Mouse (Mus musculus): ENCODE data around the gene Scml4. TPM values are rescaled to one million over a fixed set of nuclear protein-coding genes. Genes with fewer than 3 reads are reported as not detected.

Scml4 gene
- polyA plus RNA-seq, 1 experiment from 2014 or later: 3.7 TPM

DNA sequence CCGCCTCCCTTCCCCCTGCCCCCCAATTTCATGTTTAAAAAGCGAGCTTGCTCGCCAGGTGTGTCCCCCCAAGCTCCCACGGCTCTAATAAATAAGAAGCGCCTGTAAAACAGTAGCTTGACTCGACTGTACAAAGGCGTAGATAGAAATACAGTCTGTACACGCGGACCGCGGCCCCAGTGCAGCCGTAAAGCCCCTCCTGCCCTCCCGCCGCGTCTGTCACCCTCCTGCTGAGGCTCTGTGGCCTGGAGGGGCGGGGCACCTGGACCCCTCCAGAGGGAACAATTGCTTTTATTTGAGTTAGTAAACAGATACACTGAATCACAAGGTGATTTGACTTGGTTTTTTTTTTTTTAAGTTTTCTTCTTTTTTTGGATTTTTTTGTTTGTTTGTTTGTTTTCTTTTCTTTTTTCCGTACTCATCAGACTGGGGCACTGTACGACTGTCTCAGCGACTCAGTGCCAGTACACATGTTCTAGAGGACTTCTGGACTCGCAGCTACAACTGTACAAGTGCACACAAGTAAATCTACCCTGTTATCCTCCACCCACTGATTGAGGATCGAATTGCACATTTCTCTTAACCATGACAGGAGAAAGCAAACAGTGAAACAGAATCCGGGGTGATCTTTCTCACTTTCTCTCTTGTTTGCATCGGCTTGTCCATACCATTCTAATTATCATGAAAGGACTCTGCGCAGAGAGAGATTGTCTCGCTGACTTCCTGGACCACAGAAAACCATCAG, 142.7 kb downstream of the Scml4 start:
- no peak for DNase-seq (ENCODE audit: low spot score)
- H3K27ac ChIP-seq (ENCODE audit: low read depth, low read length): no peak overlapping the region
- 5% methylated on average over 25 of the region's 25 CpGs for WGBS
- H3K4me2 ChIP-seq (ENCODE audit: low read depth): peak overlapping the region; percentile 37
- no peak overlapping the region for H3K9ac ChIP-seq (ENCODE audit: low read length)
- no peak for ATAC-seq (ENCODE audit: insufficient read depth, low FRiP score, low TSS enrichment)
- H3K27me3 ChIP-seq (ENCODE audit: control insufficient read depth, insufficient read depth, low read length): no peaks in the 10 kb centered on the region
- H3K36me3 ChIP-seq (ENCODE audit: control insufficient read depth, insufficient read depth, low read length): no peaks in the 10 kb centered on the region
- no peaks in the 10 kb centered on the region for H3K9me3 ChIP-seq (ENCODE audit: control insufficient read depth, low read length)
- H3K4me3 ChIP-seq (ENCODE audit: low read depth, low read length): peak overlapping the region; percentile 4; the same call in 1 of the 2 replicates
- peaks cover 5% of the 10 kb centered on the region; the same call in 1 of the 2 replicates for H3K4me1 ChIP-seq (ENCODE audit: control insufficient read depth, insufficient read depth, low read length)

DNA sequence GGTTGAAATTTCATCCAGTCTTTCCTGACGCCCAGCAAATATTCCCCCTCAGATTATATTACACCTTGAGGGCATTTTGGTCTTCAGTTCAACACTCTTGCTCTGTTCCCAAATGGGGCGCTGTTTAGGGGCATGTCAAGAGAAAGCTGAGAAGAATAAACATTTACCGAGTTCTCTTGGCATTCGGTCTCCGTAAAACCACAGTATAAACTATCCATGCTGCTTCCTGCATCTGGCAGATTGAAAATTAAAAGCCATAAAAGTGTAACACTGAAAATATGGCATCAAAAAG, 143.2 kb downstream of the Scml4 start:
- H3K27me3 ChIP-seq (ENCODE audit: control insufficient read depth, insufficient read depth, low read length): no peaks in the 10 kb centered on the region
- H3K4me1 ChIP-seq (ENCODE audit: control insufficient read depth, insufficient read depth, low read length): peaks cover 5% of the 10 kb centered on the region; the same call in 1 of the 2 replicates
- H3K9me3 ChIP-seq (ENCODE audit: control insufficient read depth, low read length): no peaks in the 10 kb centered on the region
- H3K4me3 ChIP-seq (ENCODE audit: low read depth, low read length): no peak overlapping the region
- DNase-seq (ENCODE audit: low spot score) (no peak), ATAC-seq (ENCODE audit: insufficient read depth, low FRiP score, low TSS enrichment) (no peak)
- H3K36me3 ChIP-seq (ENCODE audit: control insufficient read depth, insufficient read depth, low read length): no peaks in the 10 kb centered on the region
- H3K27ac ChIP-seq (ENCODE audit: low read depth, low read length): no peak overlapping the region
- H3K4me2 ChIP-seq (ENCODE audit: low read depth): no peak overlapping the region
- WGBS: 37% methylated on average over 5 of the region's 5 CpGs
- H3K9ac ChIP-seq (ENCODE audit: low read length): no peak overlapping the region

DNA sequence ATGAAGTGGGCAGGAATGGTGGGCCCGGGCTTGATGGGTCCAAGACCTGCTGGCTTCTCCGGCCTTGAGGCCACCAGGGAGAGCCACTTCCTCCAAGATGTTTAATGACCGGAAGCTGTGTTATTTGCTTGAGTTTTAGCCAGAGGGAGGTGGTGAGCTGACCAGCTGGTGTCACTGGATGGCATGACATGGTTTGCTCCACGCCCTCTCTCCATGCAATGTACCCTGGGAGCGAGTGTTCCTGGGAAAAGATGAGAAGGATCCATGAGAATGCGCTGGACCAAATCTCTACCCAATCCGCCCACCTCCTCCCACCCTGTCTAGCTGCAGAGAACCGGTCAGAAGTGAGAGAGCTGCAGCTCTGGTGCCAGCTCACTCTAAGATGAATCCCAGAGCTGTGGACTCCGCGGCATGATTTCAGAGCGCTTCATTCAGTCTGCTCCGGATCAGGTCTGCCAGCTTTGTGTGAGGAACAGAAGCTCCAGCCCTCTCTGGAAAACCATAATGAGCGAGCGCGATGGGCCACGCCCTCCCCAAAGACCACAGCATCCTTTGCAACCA, 144.1 kb downstream of the Scml4 start:
- no peaks in the 10 kb centered on the region for H3K36me3 ChIP-seq (ENCODE audit: control insufficient read depth, insufficient read depth, low read length)
- no peaks in the 10 kb centered on the region for H3K9me3 ChIP-seq (ENCODE audit: control insufficient read depth, low read length)
- no peaks in the 10 kb centered on the region for H3K27me3 ChIP-seq (ENCODE audit: control insufficient read depth, insufficient read depth, low read length)
- H3K4me3 ChIP-seq (ENCODE audit: low read depth, low read length): no peak overlapping the region
- DNase-seq (ENCODE audit: low spot score) (no peak), ATAC-seq (ENCODE audit: insufficient read depth, low FRiP score, low TSS enrichment) (no peak)
- H3K27ac ChIP-seq (ENCODE audit: low read depth, low read length): no peak overlapping the region
- H3K4me1 ChIP-seq (ENCODE audit: control insufficient read depth, insufficient read depth, low read length): peaks cover 5% of the 10 kb centered on the region; the same call in 1 of the 2 replicates
- WGBS: 88% methylated on average over 16 of the region's 16 CpGs
- no peak overlapping the region for H3K9ac ChIP-seq (ENCODE audit: low read length)
- no peak overlapping the region for H3K4me2 ChIP-seq (ENCODE audit: low read depth)

DNA sequence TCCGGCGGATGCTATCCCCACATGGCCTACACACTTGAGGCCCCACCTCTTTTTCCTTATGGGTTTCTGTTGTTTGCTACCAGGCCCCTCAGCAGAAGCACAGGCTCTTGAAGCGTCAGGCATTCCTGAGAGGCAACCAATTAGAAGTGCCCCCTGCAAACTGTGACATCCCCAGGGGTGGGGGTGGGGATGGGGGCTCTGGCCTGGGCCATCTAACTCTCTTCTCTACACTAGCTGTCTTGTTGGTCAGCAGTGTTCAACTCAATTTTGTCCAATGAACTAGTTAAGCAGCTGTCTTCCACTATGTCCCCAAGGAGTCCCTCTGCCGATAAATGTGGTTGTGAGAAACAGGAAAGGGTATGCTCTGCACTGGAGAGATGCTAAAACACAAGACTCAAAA, 144.9 kb downstream of the Scml4 start:
- Histone ChIP-seq H3K27ac (ENCODE audit: low read depth, low read length) (no peak overlapping the region), H3K4me2 (ENCODE audit: low read depth) (no peak overlapping the region), H3K9ac (ENCODE audit: low read length) (no peak overlapping the region), H3K9me3 (ENCODE audit: control insufficient read depth, low read length) (no peaks in the 10 kb centered on the region), H3K4me3 (ENCODE audit: low read depth, low read length) (no peak overlapping the region), H3K27me3 (ENCODE audit: control insufficient read depth, insufficient read depth, low read length) (no peaks in the 10 kb centered on the region), H3K4me1 (ENCODE audit: control insufficient read depth, insufficient read depth, low read length) (peaks cover 5% of the 10 kb centered on the region; the same call in 1 of the 2 replicates), H3K36me3 (ENCODE audit: control insufficient read depth, insufficient read depth, low read length) (no peaks in the 10 kb centered on the region)
- DNase-seq (ENCODE audit: low spot score) (no peak), ATAC-seq (ENCODE audit: insufficient read depth, low FRiP score, low TSS enrichment) (no peak)
- 90% methylated on average over 4 of the region's 4 CpGs for WGBS

DNA sequence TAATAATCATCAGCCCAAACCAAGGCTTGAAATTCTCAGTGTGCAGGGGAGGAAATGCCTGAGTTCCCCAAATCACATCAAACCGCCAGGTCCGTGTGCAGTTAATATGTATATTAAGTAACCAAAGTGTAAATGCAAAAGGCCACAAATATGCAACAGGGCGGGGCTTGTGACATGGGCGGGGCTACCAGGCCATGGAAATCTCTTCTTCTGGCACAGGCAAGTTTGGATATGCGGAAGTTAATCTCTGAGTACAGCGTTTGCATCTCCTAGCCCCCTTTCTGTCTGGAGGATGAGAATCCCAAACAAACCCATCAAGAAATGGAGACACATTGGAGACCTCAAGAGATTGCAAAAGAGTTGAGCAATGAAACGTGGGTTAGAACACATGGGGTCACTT, 145.5 kb downstream of the Scml4 start:
- Histone ChIP-seq H3K27ac (ENCODE audit: low read depth, low read length) (no peak overlapping the region), H3K4me2 (ENCODE audit: low read depth) (no peak overlapping the region), H3K4me3 (ENCODE audit: low read depth, low read length) (no peak overlapping the region), H3K9me3 (ENCODE audit: control insufficient read depth, low read length) (no peaks in the 10 kb centered on the region), H3K36me3 (ENCODE audit: control insufficient read depth, insufficient read depth, low read length) (no peaks in the 10 kb centered on the region), H3K4me1 (ENCODE audit: control insufficient read depth, insufficient read depth, low read length) (peaks cover 5% of the 10 kb centered on the region; the same call in 1 of the 2 replicates), H3K9ac (ENCODE audit: low read length) (no peak overlapping the region), H3K27me3 (ENCODE audit: control insufficient read depth, insufficient read depth, low read length) (no peaks in the 10 kb centered on the region)
- ATAC-seq (ENCODE audit: insufficient read depth, low FRiP score, low TSS enrichment) (no peak), DNase-seq (ENCODE audit: low spot score) (no peak)
- WGBS: 82% methylated on average over 7 of the region's 7 CpGs

DNA sequence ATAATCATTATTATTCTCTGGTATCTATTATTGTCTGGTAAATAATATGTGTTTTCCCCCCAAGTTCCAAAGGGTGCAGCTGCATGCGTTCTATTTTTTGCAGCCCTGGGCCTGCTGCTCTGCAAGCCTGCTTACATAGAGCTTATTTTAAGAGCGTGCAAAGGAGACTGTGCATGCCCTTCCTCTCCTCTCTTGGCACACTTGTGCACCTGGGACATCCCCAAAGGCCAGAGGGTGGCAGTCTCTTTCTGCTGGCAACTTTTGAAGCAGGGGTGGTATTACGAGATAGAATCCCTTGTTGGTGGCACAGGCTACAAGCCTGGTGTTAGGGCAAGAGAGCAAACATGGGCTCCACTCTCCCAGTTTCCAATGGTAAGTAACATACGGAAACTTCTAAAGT, 146.4 kb downstream of the Scml4 start:
- WGBS: 88% methylated on average over 4 of the region's 4 CpGs
- Histone ChIP-seq H3K9ac (ENCODE audit: low read length) (no peak overlapping the region), H3K9me3 (ENCODE audit: control insufficient read depth, low read length) (no peaks in the 10 kb centered on the region), H3K27ac (ENCODE audit: low read depth, low read length) (no peak overlapping the region), H3K4me1 (ENCODE audit: control insufficient read depth, insufficient read depth, low read length) (peaks cover 5% of the 10 kb centered on the region; the same call in 1 of the 2 replicates), H3K4me2 (ENCODE audit: low read depth) (no peak overlapping the region), H3K36me3 (ENCODE audit: control insufficient read depth, insufficient read depth, low read length) (no peaks in the 10 kb centered on the region), H3K27me3 (ENCODE audit: control insufficient read depth, insufficient read depth, low read length) (no peaks in the 10 kb centered on the region), H3K4me3 (ENCODE audit: low read depth, low read length) (no peak overlapping the region)
- DNase-seq (ENCODE audit: low spot score): no peak
- ATAC-seq (ENCODE audit: insufficient read depth, low FRiP score, low TSS enrichment): no peak

DNA sequence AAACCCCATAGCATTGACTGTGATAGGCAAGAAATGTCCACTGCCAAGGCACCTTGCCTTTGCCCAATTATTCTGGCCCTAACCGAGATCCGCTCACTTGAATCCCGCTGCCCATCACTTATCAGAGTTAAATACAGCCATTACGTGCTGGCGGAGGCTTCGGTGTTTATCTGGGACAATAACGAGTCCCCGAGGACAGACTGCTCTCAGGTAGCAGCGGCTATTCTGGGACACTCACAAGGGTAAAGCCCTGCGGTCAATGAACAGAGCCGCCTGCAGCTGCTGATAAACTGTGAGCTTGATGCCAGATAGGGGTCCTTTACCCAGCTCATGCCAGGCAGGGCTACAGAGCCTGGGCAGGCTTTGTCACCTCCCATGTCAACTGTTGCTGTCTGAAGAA, 147.9 kb downstream of the Scml4 start:
- no peak overlapping the region for H3K9ac ChIP-seq (ENCODE audit: low read length)
- no peaks in the 10 kb centered on the region for H3K27me3 ChIP-seq (ENCODE audit: control insufficient read depth, insufficient read depth, low read length)
- no peaks in the 10 kb centered on the region for H3K4me1 ChIP-seq (ENCODE audit: control insufficient read depth, insufficient read depth, low read length)
- H3K27ac ChIP-seq (ENCODE audit: low read depth, low read length): no peak overlapping the region
- no peak for ATAC-seq (ENCODE audit: insufficient read depth, low FRiP score, low TSS enrichment)
- H3K4me2 ChIP-seq (ENCODE audit: low read depth): no peak overlapping the region
- no peak for DNase-seq (ENCODE audit: low spot score)
- no peaks in the 10 kb centered on the region for H3K9me3 ChIP-seq (ENCODE audit: control insufficient read depth, low read length)
- H3K36me3 ChIP-seq (ENCODE audit: control insufficient read depth, insufficient read depth, low read length): no peaks in the 10 kb centered on the region
- no peak overlapping the region for H3K4me3 ChIP-seq (ENCODE audit: low read depth, low read length)
- WGBS: 75% methylated on average over 11 of the region's 11 CpGs

Other genes with a start within 250 kb of the Scml4 start
- 30.4 and 36.0 TPM in 2 replicates for gene Sec63, start 98.9 kb upstream of the Scml4 start, polyA plus RNA-seq (2014; fragmentation: Nextera tagmentation; extraction: Ambion mirVana)

All from neural tube, embryonic 11.5 days (tissue).